Mouse (Mus musculus): ENCODE measurements around the gene Tgfbrap1.
"Not testable (repeated sequence)": the region's sequence is repeated elsewhere in the genome, so short reads cannot be mapped to it uniquely, and the experiment has no call there.

The Tgfbrap1 gene

GRCm38 (mm10) chr1:43098031-43098984, at the start of gene Tgfbrap1, which contains the start of gene AI597479:
Tgfbrap1 (minus strand) TSS chr1:43098637.
AI597479 (plus strand) TSS chr1:43098710.
- peak; percentile 93 for DNase-seq (ENCODE audit: low read depth, low spot score)

- no peak for DNase-seq (ENCODE audit: low read depth, low spot score)
These were observed 49.0 kb upstream of the Tgfbrap1 start for GRCm38 (mm10) chr1:43147474-43147873.

- no peak for DNase-seq (ENCODE audit: low read depth, low spot score)
These were observed 47.0 kb upstream of the Tgfbrap1 start for GRCm38 (mm10) chr1:43145388-43145787.

GRCm38 (mm10) chr1:43144338-43144906, 46.0 kb upstream of the Tgfbrap1 start:
- DNase-seq (ENCODE audit: low read depth, low spot score), result no peak

- DNase-seq (ENCODE audit: low read depth, low spot score), result no peak
These were observed 45.4 kb upstream of the Tgfbrap1 start for GRCm38 (mm10) chr1:43143791-43144190.

GRCm38 (mm10) chr1:43143284-43143683, 44.8 kb upstream of the Tgfbrap1 start:
- no peak for DNase-seq (ENCODE audit: low read depth, low spot score)

- no peak for DNase-seq (ENCODE audit: low read depth, low spot score)
These were observed 44.4 kb upstream of the Tgfbrap1 start for GRCm38 (mm10) chr1:43142849-43143248.

- no peak for DNase-seq (ENCODE audit: low read depth, low spot score)
These were observed 43.1 kb upstream of the Tgfbrap1 start for GRCm38 (mm10) chr1:43141555-43141961.

GRCm38 (mm10) chr1:43139587-43140266, 41.3 kb upstream of the Tgfbrap1 start:
- DNase-seq (ENCODE audit: low read depth, low spot score), result peak; percentile 97

GRCm38 (mm10) chr1:43138268-43138812, 39.9 kb upstream of the Tgfbrap1 start:
- DNase-seq (ENCODE audit: low read depth, low spot score), result peak; percentile 79

- no peak for DNase-seq (ENCODE audit: low read depth, low spot score)
These were observed 38.9 kb upstream of the Tgfbrap1 start for GRCm38 (mm10) chr1:43137334-43137733.

- DNase-seq (ENCODE audit: low read depth, low spot score), result not testable (repeated sequence)
These were observed 38.1 kb upstream of the Tgfbrap1 start for GRCm38 (mm10) chr1:43136488-43137029.

- no peak for DNase-seq (ENCODE audit: low read depth, low spot score)
These were observed 33.2 kb upstream of the Tgfbrap1 start for GRCm38 (mm10) chr1:43131591-43131990.

- DNase-seq (ENCODE audit: low read depth, low spot score), result no peak
These were observed 32.0 kb upstream of the Tgfbrap1 start for GRCm38 (mm10) chr1:43130219-43130981.

GRCm38 (mm10) chr1:43127820-43128610, 29.6 kb upstream of the Tgfbrap1 start:
- DNase-seq (ENCODE audit: low read depth, low spot score), result no peak

- DNase-seq (ENCODE audit: low read depth, low spot score), result no peak
These were observed 28.8 kb upstream of the Tgfbrap1 start for GRCm38 (mm10) chr1:43127196-43127595.

GRCm38 (mm10) chr1:43124726-43125125, 26.3 kb upstream of the Tgfbrap1 start:
- DNase-seq (ENCODE audit: low read depth, low spot score), result no peak

GRCm38 (mm10) chr1:43122616-43123015, 24.2 kb upstream of the Tgfbrap1 start:
- DNase-seq (ENCODE audit: low read depth, low spot score), result no peak

GRCm38 (mm10) chr1:43120950-43121349, 22.5 kb upstream of the Tgfbrap1 start:
- no peak for DNase-seq (ENCODE audit: low read depth, low spot score)

GRCm38 (mm10) chr1:43117435-43117834, 19.0 kb upstream of the Tgfbrap1 start:
- no peak for DNase-seq (ENCODE audit: low read depth, low spot score)

Data from ES-CJ7 (cell line).